In genomic region chr11:64600201-64601102, GRCm38 (mm10) we compare ENCODE assay signal across 8 mouse cellular contexts.
DNase-seq lines count a peak whose midpoint lies in the region; ATAC-seq and TF ChIP-seq lines count a peak whose summit lies in the region.

No protein-coding gene starts in this region.

- H3K4me3 ChIP-seq in forebrain, embryonic 15.5 days = no peak overlapping the region
- no peak overlapping the region for H3K4me3 ChIP-seq in forebrain, embryonic 11.5 days (ENCODE audit: low read depth, low read length)
- H3K4me3 ChIP-seq in intestine, embryonic 15.5 days (replicated peaks) = no peak overlapping the region
- no peak overlapping the region for H3K4me3 ChIP-seq in myocyte

- peaks cover 11% of the 10 kb centered on the region for H3K4me1 ChIP-seq in forebrain, embryonic 15.5 days
- H3K4me1 ChIP-seq in forebrain, embryonic 11.5 days (replicated peaks; ENCODE audit: control insufficient read depth, insufficient read depth, low read length) = no peaks in the 10 kb centered on the region
- H3K4me1 ChIP-seq in intestine, embryonic 15.5 days (replicated peaks) = 0 out of 2 replicates have a peak, but pooled peaks cover 8% of the 10 kb centered on the region

- WGBS in forebrain, embryonic 15.5 days = 38% methylated on average over 10 of the region's 10 CpGs
- WGBS in forebrain, embryonic 11.5 days = 79% methylated on average over 10 of the region's 10 CpGs
- 34% methylated on average over 10 of the region's 10 CpGs for WGBS in intestine, embryonic 15.5 days

- H3K36me3 ChIP-seq in forebrain, embryonic 15.5 days = no peaks in the 10 kb centered on the region
- H3K36me3 ChIP-seq in forebrain, embryonic 11.5 days (ENCODE audit: control insufficient read depth, insufficient read depth, low read length) = no peaks in the 10 kb centered on the region
- H3K36me3 ChIP-seq in intestine, embryonic 15.5 days = no peaks in the 10 kb centered on the region
- H3K36me3 ChIP-seq in myocyte (ENCODE audit: control insufficient read depth, insufficient read depth) = no peaks in the 10 kb centered on the region

- peak; percentile 85 for ATAC-seq in forebrain, embryonic 15.5 days (replicated peaks)
- ATAC-seq in forebrain, embryonic 11.5 days (replicated peaks; ENCODE audit: low FRiP score) = no peak
- peak; percentile 90 for ATAC-seq in intestine, embryonic 15.5 days

- no peak overlapping the region for H3K9ac ChIP-seq in forebrain, embryonic 15.5 days (replicated peaks)
- H3K9ac ChIP-seq in forebrain, embryonic 11.5 days (ENCODE audit: low read length) = no peak overlapping the region
- H3K9ac ChIP-seq in intestine, embryonic 15.5 days = no peak overlapping the region

- DNase-seq in forebrain, embryonic 11.5 days (ENCODE audit: low spot score) = no peak
- DNase-seq in Muller cell, postnatal 12 days (ENCODE audit: inconsistent ontology term) = peak; percentile 79
- DNase-seq in heart, adult 18-20 months = peak; percentile 65 to 77
- peak; percentile 64 for DNase-seq in liver
- DNase-seq in cerebellum, adult 18-20 months = no peak

- no peak overlapping the region for H3K4me2 ChIP-seq in forebrain, embryonic 15.5 days (replicated peaks)
- no peak overlapping the region for H3K4me2 ChIP-seq in forebrain, embryonic 11.5 days (ENCODE audit: low read depth, low read length, severe bottlenecking)
- no peak overlapping the region for H3K4me2 ChIP-seq in intestine, embryonic 15.5 days (replicated peaks)
- peak overlapping the region; percentile 32 for H3K4me2 ChIP-seq in myocyte (ENCODE audit: low read depth)

- H3K9me3 ChIP-seq in forebrain, embryonic 15.5 days = no peaks in the 10 kb centered on the region
- no peaks in the 10 kb centered on the region for H3K9me3 ChIP-seq in forebrain, embryonic 11.5 days (ENCODE audit: control insufficient read depth, low read length)
- H3K9me3 ChIP-seq in intestine, embryonic 15.5 days = no peaks in the 10 kb centered on the region

- peak overlapping the region; percentile 45 for H3K27ac ChIP-seq in forebrain, embryonic 15.5 days (replicated peaks)
- no peak overlapping the region for H3K27ac ChIP-seq in forebrain, embryonic 11.5 days (ENCODE audit: low read depth, low read length)
- peak overlapping the region; percentile 14; the same call in 1 of the 2 replicates for H3K27ac ChIP-seq in intestine, embryonic 15.5 days

- H3ac ChIP-seq in myocyte (ENCODE audit: control insufficient read depth, insufficient read length) = no peak overlapping the region

- no peaks in the 10 kb centered on the region for H3K79me2 ChIP-seq in myocyte (ENCODE audit: control insufficient read depth, insufficient read depth)

- no peaks in the 10 kb centered on the region for H3K27me3 ChIP-seq in forebrain, embryonic 15.5 days
- no peaks in the 10 kb centered on the region; the same call in 1 of the 2 replicates for H3K27me3 ChIP-seq in forebrain, embryonic 11.5 days (ENCODE audit: control insufficient read depth, insufficient read depth, low read length)
- no peaks in the 10 kb centered on the region for H3K27me3 ChIP-seq in intestine, embryonic 15.5 days (replicated peaks)
- H3K27me3 ChIP-seq in myocyte (ENCODE audit: control insufficient read depth, insufficient read depth, insufficient read length) = no peaks in the 10 kb centered on the region

- TF ChIP-seq POLR2A in myocyte (IDR thresholded peaks at IDR 0.05; ENCODE audit: insufficient read length, low read depth) = no peak

TF ChIP-seq in myocyte, 11 proteins besides CTCF, POLR2A, EP300 and RAD21:
- TF ChIP-seq REST (IDR thresholded peaks at IDR 0.05; ENCODE audit: insufficient read depth, insufficient read length) (no peak), USF1 (IDR thresholded peaks at IDR 0.05; ENCODE audit: low read depth) (no peak), SRF (IDR thresholded peaks at IDR 0.05; ENCODE audit: control insufficient read depth, insufficient read length, low read depth) (no peak), CEBPB (IDR thresholded peaks at IDR 0.05; ENCODE audit: insufficient read depth, poor library complexity, severe bottlenecking) (no peak), MYOD1 (IDR thresholded peaks at IDR 0.05; ENCODE audit: control insufficient read depth in 1 of 3, insufficient read length in 2 of 3, low read depth in 2 of 3) (no peak), MAX (IDR thresholded peaks at IDR 0.05; ENCODE audit: low read depth) (no peak), E2F4 (IDR thresholded peaks at IDR 0.05; ENCODE audit: insufficient read depth) (no peak), POLR2AphosphoS2 (IDR thresholded peaks at IDR 0.05; ENCODE audit: insufficient read length, low read depth) (no peak), TCF12 (IDR thresholded peaks at IDR 0.05; ENCODE audit: insufficient read depth, poor library complexity, severe bottlenecking) (no peak), MYOG (IDR thresholded peaks at IDR 0.05; ENCODE audit: control insufficient read depth in 1 of 3, insufficient read depth in 1 of 3, insufficient read length in 2 of 3, low read depth in 2 of 3) (no peak), TCF3 (IDR thresholded peaks at IDR 0.05; ENCODE audit: insufficient read length, low read depth) (no peak)

Comparison
In these comparisons a context has a peak if more than half of its experiments do, and no peak if none do; other contexts are left out.
1. DNase-seq: peak in Muller cell, postnatal 12 days (single experiment), heart, adult 18-20 months (2 of 2) and liver (single experiment); none in forebrain, embryonic 11.5 days (single experiment) and cerebellum, adult 18-20 months (0 of 2).